Mouse (Mus musculus): ENCODE results near the gene Slc25a42.
A peak's percentile ranks its signal among the peaks of the same experiment; 100 is the strongest.
"Not testable (repeated sequence)": the region's sequence is repeated elsewhere in the genome, so short reads cannot be mapped to it uniquely, and the experiment has no call there.

Gene Slc25a42

DNA sequence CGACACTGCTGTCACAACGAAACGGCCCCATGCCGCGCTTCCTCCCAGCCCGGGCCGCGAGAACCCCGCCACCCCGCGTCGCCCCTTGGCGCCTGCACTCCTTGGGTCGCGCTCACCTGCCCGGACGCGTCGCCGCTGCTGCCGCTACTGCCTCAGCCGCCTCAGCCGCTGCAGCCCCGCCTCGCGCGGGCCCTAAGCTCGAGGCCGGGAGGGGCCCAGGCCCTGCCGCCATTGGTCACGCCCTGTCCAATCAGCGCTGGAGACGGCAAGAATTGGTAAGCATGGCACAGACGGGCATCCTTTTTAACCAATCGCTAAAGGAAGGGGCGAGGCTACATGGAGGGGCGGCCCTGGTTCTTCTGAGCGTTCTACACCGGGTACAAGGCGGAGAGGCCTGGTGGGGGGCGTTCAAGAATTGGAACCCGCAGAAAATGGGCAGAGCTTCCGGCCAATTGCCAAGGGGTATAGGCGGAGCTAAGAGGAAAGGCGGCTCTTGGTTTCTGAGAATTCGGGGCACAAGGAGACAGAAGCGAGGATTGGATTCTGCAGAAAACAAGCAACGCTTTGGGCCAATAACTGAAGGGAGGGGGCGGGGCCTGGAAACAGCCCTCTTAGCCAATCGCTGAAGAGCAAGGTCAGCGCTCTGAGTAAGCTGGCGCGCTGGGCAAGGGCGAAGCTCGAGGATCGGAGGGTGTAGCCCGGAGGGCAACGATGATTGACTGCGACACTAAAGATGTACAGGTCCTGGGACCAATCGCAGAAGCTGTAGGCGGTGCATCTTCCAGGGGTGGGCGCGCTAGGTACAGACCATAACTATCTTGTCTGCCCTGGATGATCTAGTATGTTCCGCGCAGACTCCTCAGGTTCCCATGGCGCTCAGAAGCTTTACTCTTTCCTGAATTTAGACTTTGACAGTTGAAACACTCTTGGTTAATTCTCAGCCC is at the start of gene Slc25a42:
Gene Slc25a42 (minus strand): TSS at position 194 of the 944 bp plus-strand sequence.
- DNase-seq: peak; percentile 96

- no peak for DNase-seq
These were observed 46.9 kb upstream of the Slc25a42 start for GRCm38 (mm10) chr8:70259043-70259442.

GRCm38 (mm10) chr8:70258600-70258999 is 46.5 kb upstream of the Slc25a42 start:
- no peak for DNase-seq

- no peak for DNase-seq
These were observed 45.4 kb upstream of the Slc25a42 start for GRCm38 (mm10) chr8:70257456-70257855.

DNA sequence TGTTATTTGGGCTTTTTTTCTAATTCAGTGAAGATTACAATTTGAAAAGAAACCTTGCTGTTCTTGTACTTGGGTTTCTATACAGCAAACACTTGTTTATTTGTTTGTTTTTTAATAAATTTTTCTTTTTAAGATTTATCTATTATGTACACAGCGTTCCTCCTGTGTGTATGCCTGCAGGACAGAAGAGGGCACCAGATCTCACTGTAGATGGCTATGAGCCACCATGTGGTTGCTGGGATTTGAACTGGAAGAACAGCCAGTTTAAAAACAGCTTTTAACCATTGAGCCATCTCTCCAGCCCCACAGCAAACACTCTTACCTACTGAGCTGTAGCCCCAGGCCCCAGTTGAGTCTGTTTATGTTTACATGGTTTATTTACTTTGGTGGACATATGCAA is 42.5 kb upstream of the Slc25a42 start:
- no peak for DNase-seq

DNA sequence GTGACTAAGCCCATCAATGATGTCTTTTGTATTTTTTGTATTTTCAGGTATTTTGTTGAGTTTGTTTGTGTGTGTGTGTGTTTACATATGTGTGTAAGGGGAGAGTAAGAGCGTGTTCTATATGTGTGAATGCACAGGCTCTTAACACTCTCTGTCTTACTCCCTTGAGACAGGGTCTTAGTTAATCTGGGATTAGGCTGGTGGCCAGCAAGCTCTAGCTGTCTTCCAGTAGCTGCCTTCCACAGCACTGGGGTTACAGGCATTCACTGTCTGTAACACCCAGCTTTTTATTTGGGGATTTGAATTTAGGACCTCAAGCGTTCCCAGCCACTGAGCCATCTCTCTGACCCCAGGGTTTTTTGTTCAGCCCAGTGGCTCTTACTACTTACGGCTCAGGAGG is 35.7 kb upstream of the Slc25a42 start:
- DNase-seq: no peak

DNA sequence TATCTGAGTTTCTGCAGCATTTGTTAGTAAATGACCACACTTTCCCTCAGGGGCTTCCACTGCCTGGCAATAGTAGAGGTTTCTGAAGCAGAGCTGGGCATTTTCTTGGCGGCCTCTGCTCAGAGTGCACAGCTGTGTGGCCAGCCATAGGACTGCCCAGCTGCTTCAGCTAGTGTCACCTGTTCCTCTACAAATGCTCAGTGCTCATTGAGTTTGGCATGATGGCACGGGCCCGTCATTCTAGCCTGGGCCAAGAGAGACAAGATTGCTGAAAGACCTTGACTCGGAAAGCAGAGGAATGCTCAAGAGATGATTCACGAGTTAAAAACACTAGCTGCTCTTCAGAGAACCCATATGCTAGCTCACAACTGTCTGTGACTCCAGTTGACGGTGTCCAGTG is 34.5 kb upstream of the Slc25a42 start:
- no peak for DNase-seq

GRCm38 (mm10) chr8:70240642-70241041 is 28.5 kb upstream of the Slc25a42 start:
- DNase-seq: peak; percentile 27

DNA sequence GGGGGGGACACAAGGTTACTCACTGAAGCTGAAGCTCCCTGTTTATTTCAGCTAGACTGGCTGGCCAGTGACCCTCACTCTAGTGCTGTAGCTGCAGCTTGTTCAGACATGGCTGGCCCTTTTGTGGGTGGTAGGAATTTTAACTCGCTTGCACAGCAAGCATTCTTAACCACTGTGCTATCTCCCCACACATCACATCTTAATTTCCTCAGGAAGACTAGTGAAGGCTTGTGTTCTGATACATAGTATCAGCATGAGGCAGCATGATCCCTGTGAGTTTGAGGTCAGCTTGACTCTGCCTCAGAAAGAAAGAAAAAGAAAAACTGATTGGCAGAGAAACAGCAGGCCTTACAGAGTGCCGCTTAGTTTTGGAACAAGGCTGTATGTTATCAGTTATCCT is 25.7 kb upstream of the Slc25a42 start:
- DNase-seq: no peak

DNA sequence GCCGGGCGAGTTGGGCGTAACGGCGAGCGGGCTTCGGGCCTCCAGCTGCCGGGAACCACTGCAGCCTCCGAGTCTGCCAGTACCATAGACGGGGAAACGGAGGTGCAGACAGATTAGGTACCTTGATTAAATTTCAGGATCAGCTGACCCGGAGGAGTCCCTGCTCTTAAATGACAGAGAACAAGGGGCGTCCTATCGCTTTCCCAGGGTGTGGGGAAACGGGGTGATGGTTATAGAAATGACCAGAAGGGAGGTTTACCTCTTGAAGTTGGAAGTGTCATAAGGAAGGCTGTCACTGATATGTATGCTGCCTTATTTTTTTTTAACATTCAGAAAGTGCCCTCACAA is 22.6 kb upstream of the Slc25a42 start:
- DNase-seq: no peak

GRCm38 (mm10) chr8:70234080-70234780 is 22.1 kb upstream of the Slc25a42 start, which contains the start of the genes Sugp2 and Armc6:
Sugp2 (plus strand) TSS chr8:70234226.
Armc6 (minus strand) TSS chr8:70234466.
- peak; percentile 96 for DNase-seq

- DNase-seq: no peak
These were observed 21.5 kb upstream of the Slc25a42 start for GRCm38 (mm10) chr8:70233606-70234005.

DNA sequence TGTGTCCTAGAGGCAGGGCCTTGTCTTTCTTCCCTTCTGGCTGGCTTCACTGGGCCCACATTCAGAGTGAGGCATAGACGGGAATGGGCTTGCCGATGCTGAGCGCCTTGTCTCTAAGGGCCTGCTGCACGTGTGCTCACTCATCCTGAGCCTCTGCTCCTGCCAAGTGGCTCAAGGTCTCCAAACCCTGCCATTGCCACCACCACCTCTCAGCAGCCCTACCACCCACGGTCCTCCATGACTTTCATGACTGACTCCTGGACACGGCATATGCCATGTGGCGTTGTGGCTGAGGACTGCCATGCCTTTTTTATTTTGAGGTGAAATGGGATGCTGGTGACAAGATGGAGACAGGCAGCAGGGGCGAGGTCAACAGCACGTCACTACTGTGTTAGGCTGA is 18.7 kb upstream of the Slc25a42 start:
- DNase-seq: no peak

DNA sequence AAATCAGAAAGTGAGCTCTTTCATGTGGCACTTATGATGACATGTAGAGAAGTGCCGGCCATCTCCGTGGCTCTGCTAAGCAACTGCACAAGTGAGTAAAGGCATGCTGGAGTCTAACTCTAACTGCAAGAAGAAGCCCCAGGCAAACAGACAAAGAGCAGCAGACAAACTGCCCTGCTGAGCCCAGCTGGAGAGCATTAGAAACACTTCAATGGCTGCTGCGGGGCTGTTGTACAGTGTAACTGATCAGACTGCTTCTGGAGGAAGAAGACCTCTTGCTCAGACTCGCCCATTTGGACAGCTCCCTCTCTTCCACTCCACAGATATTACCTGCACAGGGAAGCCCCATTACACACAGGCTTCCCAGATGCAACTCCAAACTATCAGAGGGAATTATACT is 15.9 kb upstream of the Slc25a42 start:
- no peak for DNase-seq

- DNase-seq: peak; percentile 27
These were observed 11.2 kb upstream of the Slc25a42 start for GRCm38 (mm10) chr8:70223341-70223740.

DNA sequence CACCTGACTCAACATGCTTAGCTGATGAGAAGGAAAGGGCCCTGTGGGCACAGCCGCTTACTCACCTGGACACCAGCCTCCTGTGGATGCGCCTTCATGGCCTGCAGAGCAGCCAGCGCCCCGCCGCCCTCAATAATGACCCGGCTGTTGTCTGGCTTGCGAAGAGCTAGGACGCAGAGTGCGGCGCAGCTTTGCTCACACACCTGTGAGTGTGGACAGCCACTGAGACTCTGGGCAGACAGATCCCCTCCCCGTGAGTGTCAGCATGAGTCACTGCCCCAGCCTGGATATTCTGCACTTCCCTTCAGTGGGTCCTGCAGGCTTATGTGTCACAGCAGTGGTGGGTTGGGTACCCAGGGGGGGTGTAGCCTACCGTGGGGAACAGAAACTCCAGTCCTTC is 9.9 kb upstream of the Slc25a42 start:
- no peak for DNase-seq

- no peak for DNase-seq
These were observed 8.8 kb upstream of the Slc25a42 start for GRCm38 (mm10) chr8:70220911-70221310.

DNA sequence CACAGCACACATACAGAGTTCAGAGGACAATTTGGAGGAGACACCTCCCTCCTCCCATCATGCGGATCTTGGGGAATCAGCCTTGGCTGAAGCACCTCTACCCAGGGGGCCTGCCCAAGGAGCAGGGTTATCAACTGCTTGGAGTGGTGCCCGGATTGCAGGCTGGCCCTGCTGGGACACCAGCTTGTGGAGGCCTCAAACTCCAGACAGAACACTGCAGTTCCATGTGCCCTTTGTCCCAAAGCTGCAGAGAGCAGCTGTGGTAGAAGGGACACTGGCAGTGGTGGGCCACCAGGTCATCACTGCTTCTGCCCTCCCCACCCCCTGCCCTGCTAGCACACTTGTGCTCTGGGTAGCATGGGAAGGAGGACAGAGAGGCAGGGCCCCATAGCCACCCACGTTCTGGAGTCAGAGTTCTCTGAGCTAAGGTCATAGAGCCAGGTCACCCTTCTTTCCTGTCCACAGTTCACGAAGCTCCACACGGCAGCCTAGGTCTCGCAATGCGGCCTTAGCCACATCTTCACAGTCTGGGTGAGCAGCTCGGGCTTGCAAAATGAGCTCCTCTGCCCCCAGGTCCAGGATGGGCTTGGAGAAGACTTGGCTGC is 8.2 kb upstream of the Slc25a42 start:
- DNase-seq: no peak

GRCm38 (mm10) chr8:70219107-70219684 is 7.1 kb upstream of the Slc25a42 start:
- DNase-seq: no peak

DNA sequence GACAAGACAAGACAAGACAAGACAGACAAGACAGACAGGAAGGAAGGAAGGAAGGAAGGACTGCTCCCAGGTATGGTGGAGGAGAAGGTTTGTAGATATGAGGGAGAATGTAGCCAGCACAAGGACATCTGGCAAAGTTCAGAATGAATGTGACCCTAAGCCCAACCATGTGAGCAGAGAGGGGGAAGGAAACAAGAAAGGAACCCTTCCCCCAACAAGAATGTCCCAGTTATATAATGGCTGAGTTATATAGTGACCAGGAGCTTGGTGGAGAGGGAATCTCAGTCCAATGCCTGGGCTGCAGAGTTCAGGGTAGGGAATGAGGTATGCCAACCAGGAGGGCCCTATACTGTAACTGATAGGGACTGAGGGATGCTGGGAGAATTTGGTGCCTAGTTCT is 5.3 kb upstream of the Slc25a42 start:
- DNase-seq: no peak

DNA sequence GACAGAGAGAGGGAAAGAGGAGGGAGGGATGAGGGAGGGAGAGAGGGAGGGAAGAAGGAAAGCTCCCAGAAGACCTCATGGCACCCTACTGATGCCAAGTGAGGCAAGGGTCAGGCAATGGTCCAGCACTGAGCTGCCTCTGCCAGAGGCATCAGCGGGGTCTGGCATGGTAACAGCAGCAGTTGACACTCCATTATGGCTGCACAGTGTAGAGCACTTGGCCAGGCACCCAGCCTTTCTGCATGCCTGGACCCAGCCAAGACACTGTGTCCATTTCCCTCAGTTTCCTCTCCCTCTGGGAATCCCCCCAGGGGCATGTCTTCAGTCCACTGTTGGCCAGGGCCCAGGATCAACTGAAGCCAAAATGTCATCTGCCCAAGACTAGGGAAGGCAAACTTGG is 4.5 kb upstream of the Slc25a42 start:
- DNase-seq: no peak

- DNase-seq: not testable (repeated sequence)
These were observed 4.1 kb upstream of the Slc25a42 start for GRCm38 (mm10) chr8:70216161-70216560.

- DNase-seq: no peak
These were observed 3.0 kb upstream of the Slc25a42 start for GRCm38 (mm10) chr8:70215092-70215491.

Measured in thymus, postnatal 14 days (tissue).